Mouse (Mus musculus) lung, postnatal 4 days (tissue): ENCODE measurements around the gene Stk25.
"Not testable (repeated sequence)": the region's sequence is repeated elsewhere in the genome, so short reads cannot be mapped to it uniquely, and the experiment has no call there.

Experiments used
- DNase-seq, 2 experiments: peaks; one replicate each; pipeline ENCODE4 v3.0.0; 2021

Gene Stk25

DNA sequence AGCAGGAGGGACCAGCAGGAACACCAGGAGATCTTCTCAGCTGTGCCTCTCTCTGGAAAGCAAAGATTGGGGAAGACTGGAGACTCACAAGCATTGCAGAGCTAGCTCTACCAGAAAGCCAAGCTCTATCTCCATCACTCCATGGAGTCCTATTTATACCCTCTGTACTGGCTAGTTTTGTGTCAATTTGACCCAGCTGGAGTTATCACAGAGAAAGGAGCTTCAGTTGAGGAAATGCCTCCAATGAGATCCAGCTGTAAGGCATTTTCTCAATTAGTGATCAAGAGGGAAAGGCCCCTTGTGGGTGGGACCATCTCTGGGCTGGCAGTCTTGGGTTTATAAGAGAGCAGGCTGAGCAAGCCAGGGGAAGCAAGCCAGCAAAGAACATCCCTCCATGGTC, at the start of gene Stk25:
Stk25 (minus strand) TSS at position 101 of the 400 bp plus-strand sequence.
- DNase-seq: not testable (repeated sequence)

DNA sequence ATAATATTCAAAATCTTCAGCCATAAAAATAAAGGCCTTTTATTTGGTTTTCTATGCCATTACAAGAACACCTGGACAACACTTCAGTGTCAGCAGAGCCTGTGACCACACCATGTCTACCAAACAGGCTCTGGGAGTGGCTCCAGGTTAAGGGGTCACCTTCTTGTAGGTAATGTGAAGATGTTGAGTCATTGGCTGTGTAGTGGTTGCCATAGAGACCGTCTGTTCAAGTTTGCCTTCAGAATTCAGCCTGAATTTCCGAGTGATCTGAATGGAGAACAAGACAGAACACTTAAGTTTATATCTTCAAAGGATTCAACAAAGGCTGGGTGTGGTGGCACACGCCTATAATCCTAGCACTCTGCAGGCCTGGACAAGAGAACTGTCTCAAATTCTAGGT, 46.9 kb upstream of the Stk25 start:
- peak in 1 of 2 experiments; percentile 17 for DNase-seq

DNA sequence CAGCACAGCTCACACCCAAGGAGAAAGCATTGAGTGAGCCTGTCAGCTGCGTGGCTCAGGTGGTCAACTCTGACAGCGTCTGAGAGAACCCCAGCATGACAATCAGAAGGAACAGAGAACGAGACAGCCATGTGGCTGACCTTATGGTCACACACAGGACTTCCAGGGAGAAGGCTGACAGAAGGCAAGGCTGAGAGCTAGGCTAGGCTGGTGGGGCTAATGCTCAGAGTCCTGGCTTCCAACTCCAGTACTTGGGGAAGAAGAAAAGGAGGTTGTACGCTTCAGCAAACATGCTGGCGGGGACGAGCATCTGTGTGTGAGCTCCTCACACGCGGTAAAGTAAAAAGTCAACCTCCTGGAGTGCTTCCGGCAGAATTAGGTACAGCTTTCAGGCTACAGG, 45.9 kb upstream of the Stk25 start:
- DNase-seq: peak in 1 of 2 experiments; percentile 15

DNA sequence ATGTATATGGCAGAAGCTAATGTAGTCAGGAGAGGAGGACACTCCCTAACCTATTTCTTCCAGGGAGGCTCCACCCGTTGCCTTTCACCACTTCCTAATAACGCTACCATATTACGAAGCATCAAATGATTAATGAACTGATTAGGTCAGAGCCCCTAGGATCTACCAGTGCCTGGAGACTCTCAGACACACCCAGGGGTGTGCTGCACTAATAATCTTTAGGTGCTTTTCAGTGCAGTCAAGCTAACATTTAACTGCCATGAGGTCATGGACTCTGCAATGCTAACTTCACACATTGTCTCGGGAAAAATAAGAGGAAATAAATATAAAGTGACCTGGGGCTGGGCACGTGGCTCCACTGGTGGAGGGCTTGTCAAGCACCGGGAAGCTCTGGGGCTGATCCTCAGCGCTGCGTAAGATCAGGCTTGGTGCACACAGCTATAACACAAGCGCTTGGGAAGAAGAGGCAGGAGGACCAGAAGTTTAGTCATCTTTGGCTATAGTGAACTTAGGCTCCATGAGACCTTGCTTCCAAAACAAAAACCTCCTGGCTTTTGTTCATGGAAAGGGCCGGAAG, 45.1 kb upstream of the Stk25 start:
- DNase-seq: peak in 1 of 2 experiments; percentile 7

DNA sequence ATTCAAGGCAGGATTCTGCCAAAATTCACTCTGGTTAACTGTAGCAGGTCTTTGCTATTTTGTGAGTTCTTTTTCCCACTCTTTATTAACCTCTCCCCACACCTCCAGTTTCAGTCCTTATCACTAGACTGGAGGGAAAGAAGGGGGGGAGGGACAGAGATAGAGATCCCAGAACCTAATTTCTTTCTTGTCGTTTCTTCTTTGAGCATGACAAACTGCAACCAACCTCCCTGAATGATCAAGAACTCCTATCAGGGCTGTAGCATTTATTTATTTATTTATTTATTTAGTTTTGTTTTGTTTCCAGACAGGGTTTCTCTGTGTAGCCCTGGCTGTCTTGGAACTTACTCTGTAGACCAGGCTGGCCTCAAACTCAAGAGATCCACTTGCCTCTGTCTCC, 43.6 kb upstream of the Stk25 start:
- no peak for DNase-seq

DNA sequence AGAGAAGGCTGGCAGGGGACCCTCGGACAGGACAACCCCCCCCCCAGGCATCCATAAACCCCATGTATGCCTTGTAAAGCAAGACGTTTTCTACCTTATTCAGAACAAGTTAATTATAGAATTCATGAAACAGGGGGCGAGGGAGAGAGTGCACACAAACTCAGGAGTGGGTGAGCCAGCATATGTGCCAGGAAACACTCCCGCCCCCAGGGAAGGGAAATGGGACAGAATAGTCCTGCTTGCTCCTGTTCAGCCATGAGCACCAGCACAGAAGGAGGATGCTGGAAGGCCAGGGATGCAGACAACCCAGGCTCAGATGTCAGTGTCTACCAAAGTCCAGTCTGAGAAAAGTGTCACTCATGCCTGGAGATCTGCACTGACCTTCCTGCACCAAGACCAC, 40.7 kb upstream of the Stk25 start:
- DNase-seq: no peak

DNA sequence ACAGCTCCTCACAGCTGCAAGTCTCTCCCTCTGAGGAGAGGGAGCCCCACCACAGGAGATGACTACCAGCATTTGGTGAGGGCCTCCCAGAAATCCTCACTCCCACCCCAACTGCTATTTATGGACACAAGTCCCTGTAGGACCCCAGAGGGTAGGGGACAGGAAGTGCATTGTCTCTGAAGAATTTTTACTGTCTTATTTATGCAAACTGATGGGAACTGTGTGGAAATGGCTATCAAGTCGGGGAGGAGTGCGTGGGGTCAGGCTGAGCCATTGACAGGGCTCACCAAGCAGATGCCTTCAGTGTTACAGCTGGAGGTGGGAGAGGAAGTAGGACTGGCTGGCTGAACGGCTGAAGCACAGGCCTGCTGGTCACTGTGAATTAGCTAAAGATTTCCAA, 38.9 kb upstream of the Stk25 start:
- no peak for DNase-seq

DNA sequence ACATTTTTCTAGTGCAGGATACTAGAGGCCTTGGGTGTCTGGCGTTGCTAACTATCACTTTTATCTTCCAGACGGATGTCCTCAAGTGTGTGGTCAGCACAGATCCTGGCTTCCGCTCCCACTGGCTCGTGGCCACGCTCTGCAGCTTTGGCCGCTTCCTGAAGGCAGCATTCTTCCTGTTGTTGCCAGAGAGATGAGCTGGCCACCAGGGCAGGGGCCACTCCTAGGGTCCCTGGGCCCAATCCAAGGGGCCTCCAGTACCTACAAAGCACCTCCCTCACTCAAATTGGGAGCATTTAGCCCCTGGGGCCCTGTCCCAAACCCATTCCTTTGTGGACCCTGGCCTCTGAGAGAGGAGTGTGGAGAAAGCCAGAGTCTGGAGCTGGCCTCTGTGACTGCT, 36.5 kb upstream of the Stk25 start:
- peak; percentile 66 to 88 for DNase-seq

DNA sequence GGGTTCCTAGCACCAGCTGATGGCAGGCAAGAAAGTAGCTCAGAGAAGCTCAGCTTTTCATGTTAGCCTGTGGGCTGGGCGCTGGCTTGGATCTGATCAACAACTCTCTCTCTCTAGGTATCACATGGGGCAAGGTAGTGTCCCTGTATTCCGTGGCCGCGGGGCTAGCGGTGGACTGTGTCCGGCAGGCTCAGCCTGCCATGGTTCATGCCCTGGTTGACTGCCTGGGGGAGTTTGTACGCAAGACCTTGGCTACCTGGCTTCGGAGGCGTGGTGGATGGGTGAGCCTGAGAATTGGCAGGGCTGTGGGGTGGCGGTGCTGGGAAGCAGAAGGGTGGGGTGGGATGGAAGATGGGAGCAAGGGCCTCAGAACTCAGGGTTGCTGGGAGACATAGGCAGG, 35.5 kb upstream of the Stk25 start:
- no peak for DNase-seq

DNA sequence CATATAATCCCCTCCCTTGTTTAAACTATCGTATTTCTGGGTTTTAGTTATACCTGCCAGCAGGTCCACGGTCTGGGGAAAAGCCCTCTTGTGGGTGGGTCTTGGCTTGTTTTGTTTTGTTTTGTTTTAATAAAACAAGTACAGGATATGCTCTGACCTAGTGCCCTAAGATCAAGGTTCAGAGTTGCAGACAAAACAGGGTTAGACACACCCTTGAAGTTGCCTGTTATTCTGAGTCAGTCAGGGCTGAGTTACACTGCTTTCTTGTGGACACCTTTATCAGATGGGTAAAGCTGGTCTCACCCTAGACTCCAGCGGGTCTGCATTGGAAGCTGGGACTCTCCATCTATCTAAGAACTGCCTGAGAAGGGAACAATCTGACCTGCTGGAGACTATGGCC, 35.0 kb upstream of the Stk25 start:
- DNase-seq: no peak

DNA sequence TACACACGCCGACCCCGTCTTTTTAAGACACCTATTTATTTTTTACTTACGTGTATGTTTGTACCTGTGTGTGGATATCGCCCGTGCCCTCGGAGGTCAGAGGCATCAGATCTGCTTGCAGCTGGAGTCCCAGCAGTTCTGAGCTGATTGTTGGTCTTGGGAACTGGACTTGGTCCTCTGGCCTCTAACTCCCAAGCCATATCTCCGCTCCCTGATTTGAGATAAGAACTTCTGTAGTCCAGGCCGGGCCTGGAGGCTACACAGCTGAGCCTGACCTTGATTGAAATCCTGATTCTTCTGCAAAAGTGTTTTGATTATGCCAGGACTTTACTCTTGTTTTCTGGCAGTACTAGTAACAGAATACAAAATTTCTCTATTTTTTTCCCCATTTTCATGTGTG, 34.3 kb upstream of the Stk25 start:
- no peak for DNase-seq

DNA sequence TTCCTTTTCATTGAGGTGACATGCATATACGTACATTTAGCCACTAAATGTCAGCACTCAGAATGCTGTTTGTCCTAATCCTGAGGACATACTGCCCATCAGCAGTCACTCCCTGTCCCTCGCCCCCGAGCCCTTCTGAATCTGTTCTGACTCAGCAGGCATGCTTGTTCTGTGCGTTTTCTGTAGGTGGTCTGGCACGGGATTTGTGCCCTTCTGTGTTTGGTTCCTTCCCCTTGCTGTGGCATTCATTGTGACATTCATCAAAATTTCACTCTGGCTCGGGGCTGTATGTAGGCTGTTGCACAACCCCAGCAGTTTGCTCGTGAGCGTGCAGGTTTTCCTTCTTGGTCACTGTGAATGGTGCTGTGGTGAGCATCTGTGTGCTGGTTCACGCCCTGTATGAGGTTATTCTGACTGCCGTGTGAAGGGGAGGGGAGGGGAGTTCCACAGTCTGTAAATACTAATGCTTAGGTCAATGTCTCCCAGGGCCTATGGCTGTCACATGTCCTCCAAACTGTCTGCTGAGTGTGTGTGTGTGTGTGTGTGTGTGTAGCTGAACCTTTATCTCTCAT, 33.4 kb upstream of the Stk25 start:
- no peak for DNase-seq

DNA sequence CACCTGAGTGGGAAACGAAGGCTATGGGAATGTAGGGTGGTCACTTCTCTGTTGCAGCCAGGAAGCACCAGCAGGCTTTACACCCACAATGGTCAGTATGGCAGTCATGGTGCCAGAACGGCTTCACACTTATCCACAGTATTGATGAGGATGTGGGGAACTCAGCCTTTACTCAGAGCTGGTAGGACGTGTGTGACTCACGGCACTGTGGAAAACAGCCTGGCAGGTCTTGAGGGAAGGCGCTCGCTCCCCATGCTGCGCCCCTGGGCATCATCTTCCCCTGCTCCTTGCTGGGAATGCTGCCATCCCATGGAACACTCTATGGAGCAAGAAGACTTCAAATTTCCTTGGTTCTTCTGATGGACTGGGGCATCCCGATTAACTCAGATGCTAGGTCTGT, 32.6 kb upstream of the Stk25 start:
- no peak for DNase-seq

DNA sequence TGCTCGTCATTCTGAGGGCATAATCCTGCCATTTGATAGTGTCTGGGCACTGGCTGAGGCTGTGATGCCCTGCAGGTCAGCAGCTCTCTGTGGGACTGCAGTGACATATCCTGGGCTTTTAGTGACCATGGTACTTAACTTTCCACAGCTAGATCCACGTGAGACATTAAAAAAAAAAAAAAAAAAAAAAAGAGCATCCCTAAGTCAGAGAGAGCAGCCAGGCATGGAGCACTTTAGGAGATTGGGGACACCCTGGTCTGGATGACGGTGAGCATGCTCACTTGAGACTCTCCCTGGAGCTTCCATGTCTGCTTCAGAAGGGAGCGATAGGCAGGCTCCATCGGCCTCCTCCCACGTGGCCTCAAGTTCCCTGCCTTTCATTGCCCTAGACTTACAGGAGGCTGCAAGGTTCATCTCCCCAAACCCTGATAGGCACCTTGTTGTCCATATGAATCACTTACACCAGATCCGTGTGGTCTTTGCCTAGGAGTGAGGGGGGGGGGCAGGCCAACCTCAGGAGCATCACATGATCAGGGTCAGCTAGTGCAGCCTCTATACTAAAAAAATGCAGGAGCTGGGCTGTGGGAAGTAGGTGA, 31.5 kb upstream of the Stk25 start:
- DNase-seq: no peak

DNA sequence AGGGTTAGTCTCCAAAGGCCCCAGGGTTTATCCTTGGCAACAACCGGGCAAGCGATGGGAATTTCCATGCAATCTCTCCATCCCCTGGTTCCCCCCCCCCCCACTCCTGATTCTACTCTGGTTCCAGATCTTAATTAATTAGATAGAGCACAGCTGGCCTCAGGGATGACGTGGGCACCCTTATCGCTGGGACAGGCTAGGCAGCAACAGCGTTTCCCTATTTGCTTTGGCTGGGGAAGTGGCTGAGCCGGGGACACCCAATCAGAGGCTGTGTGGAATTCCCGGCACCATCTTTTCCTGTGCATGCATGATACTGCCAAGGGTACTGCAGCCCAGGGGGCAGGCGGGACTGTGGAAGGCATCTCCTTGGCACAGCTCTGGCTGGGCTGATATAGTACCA, 29.7 kb upstream of the Stk25 start:
- DNase-seq: no peak

DNA sequence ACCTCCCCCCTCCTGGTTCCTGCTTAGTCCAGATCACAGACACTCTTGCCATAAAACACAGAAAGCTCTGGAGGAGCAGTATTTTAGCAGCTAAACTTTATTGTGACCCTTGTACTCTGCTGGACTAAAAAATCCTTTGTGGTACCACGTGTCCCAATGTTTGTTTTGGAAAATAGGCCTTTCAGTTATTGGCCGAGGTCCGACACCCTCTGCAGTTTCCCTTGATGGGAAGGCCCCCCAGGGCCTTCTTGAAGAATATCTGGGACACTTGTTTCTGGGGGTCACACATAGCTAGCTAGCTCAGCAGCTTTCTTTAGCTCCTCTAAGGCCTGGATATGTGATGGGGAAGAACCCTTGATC, 28.5 kb upstream of the Stk25 start:
- DNase-seq: no peak

DNA sequence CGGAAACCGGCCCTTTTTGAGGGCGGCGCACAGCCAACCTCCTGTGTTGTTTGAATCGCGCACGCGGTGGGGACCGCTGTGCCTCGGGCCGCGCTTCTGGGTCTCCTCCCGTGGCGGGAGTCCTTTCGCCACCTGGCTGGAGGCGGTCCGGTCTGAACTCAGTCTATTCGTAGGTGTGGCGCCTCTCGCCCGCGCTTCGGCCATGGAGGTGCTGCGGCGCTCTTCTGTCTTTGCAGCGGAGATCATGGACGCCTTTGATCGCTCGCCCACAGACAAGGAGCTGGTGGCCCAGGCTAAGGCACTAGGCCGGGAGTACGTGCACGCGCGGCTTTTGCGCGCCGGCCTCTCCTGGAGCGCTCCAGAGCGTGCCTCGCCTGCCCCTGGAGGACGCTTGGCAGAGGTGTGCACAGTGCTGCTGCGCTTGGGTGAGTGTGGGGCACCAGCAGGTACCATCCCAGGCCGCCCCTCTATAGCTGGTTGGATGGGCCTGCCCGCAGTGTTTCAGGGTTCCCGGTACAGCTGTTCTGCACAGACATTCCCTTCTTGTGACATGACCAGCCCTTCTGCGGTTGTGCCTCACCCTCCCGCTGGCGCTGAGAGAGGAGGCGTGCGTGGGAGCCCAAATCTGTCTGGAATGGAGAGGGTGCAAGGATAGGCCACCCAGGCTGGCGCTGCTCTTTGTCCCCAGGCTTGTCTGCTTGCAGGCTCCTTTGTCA, 27.9 kb upstream of the Stk25 start:
- DNase-seq: peak; percentile 68 to 78

DNA sequence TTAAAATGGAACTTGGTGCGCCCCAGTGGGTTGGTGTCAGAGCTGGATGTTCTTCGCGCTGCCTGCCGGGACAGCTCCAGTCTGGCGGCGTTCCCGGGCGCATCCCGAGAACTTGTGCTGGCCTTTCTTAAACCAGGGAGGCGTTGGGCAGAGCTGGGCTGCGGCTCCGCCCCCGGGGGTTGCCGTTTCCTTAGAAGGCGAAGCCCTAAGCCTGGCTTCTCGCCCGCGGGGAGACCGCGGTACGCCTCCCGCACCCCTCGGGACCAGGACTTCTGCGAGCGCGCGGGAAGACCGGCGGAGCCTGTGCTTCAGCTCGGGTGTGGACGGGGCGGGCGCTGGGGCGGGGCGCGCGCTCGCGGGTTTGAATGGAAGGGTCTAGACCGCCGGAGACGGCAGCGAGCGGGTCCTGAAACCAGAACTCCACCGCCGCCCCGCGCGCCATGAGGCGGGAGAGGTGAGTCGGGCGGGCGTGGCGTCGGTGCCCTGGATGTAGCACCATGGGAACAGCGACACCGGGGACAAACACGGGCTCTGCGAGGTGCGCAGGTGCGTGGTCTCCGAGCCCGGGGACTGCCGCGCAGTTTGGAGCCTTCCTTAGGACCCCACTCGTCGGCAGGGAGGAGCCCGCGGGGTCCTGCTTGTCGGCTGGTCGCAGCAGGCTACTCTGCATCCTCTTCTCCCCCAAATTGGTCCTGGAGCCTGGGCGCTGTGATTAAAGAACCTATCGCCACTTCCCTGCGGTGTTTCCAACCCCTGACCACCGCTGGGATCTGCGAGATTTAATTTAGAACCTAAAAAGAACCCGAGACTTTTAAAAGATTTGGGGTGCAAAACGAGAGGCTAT, 27.2 kb upstream of the Stk25 start, which contains the start of gene Bok:
Bok (plus strand) TSS at position 260 of the 844 bp plus-strand sequence.
- peak; percentile 84 to 90 for DNase-seq

DNA sequence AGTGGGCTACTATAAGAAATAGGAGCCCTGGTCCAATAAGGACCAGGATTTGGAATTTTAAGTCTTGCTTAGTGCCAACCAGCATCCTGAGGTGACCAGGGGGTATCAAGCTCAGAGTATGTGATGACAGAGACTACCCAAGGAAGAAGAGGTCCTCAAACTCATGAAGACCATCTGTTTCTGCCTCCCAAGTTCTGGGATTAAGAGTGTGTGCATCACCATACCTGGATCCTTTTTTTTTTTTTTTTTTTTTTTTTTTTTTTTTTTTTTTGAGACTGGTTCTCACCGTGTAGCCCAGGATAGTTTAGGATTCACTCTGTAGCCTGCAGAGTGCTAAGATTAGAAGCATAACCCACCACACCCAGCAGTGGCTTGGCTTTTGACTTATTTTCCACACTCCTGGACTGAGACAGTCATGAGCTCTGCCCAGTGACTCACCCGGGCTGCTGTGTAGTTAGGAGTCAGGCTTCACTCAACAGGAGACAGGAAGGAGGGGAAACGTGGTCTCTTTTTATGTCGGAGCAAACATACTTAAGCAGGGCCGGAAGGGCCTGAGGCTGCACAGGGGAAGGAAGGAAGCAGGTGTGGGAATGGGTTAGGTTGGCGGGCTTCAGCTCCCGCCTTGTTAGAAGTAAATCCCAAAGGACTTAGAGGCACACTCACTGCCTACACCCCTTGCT, 21.6 kb upstream of the Stk25 start:
- peak; percentile 36 to 51 for DNase-seq

DNA sequence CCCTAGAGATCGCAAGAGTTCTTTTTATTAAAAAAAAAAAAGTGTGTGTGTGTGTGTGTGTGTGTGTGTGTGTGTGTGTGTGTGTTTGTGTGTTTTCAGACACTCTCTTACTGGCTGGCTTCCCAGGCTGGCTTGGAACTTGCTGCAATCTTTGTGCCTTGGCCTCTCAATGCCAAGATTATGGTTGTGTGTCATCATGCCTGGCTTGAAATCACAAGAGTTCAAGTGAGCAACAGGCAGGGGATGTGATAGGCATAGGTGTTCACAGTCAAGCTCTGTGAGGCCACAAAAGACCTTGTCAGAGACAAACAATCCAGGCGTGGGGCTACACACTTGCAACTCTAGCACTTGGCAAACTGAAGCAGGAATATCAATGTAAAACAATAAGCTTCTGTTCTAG, 19.9 kb upstream of the Stk25 start:
- DNase-seq: peak; percentile 52 to 63

DNA sequence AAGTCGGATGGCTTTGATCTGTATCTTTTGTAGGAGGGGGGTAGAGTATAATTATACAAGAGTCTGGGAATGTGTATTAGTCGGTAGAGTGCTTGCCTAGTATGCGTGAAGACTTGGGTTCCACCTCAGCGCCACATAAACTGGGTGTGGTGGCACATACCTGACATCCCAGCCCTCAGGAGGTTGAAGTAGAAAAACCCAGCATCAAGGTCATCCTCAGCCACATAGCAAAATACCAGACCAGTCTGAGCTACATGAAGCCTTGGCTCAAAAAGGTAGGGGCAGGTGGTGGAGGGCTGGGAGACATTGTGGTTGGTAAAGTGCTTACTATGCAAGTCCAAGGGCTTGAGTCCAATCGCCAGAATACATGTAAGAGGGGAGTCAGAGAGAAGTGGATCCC, 14.2 kb upstream of the Stk25 start:
- no peak for DNase-seq

DNA sequence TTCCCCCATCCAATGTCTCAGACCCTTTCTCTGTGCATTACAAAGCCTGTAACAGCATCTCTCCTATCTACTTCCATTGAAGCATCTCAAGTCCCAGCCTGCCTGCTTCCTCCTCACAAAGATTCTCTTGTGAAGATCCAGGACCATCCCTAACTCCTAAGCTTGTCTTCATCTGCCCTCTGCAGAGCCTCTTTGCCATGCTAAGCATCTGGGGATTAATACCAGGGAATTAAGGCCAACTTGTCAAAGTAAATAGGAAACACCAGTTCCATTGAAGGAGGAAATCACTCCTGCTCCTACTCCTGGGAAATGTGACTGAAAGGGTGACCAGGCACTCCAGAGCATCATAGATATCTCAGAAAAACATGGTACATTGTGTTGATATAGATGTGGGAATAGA, 11.5 kb upstream of the Stk25 start:
- no peak for DNase-seq
